Mouse (Mus musculus) c-Kit-positive CD71-positive TER-119-negative erythroid progenitor cells, embryonic 14.5 days (primary cell): Measurements from ENCODE around the gene Olfr1130.
"Not testable (repeated sequence)": the region's sequence is repeated elsewhere in the genome, so short reads cannot be mapped to it uniquely, and the experiment has no call there.

Experiments
- DNase-seq: peaks from one replicate; pipeline ENCODE4 v3.0.0-alpha.2; 2013; ENCODE audit warnings: low read depth

The Olfr1130 gene

GRCm38 (mm10) chr2:87605912-87606311 lies at the start of gene Olfr1130:
TSS of gene Olfr1130 (plus strand) at chr2:87606212.
- DNase-seq, result not testable (repeated sequence)

- DNase-seq, result not testable (repeated sequence)
Measured at GRCm38 (mm10) chr2:87573602-87574001, 32.4 kb upstream of the Olfr1130 start, which contains the start of gene Olfr1129. TSS of gene Olfr1129 (plus strand) at chr2:87573902.

- DNase-seq, result no peak
Measured at GRCm38 (mm10) chr2:87626804-87627203, 20.8 kb downstream of the Olfr1130 start, which contains the start of gene Olfr1131. TSS of gene Olfr1131 (plus strand) at chr2:87627104.

- DNase-seq, result no peak
Measured at GRCm38 (mm10) chr2:87637435-87637834, 31.4 kb downstream of the Olfr1130 start, which contains the start of gene Olfr1132. TSS of gene Olfr1132 (minus strand) at chr2:87637535.

- no peak for DNase-seq
Measured at GRCm38 (mm10) chr2:87642441-87642840, 36.4 kb downstream of the Olfr1130 start.

GRCm38 (mm10) chr2:87647274-87647673 lies 41.3 kb downstream of the Olfr1130 start, which contains the start of gene Olfr1133:
TSS of gene Olfr1133 (minus strand) at chr2:87647374.
- no peak for DNase-seq

GRCm38 (mm10) chr2:87658360-87658759 lies 52.3 kb downstream of the Olfr1130 start, which contains the start of gene Olfr1134:
TSS of gene Olfr1134 (minus strand) at chr2:87658460.
- no peak for DNase-seq
